Mouse (Mus musculus) gastrocnemius, postnatal 14 days (tissue): ENCODE results near the gene Stox1. TPM values are rescaled to one million over a fixed set of nuclear protein-coding genes. Genes with fewer than 3 reads are reported as not detected.
A peak's percentile ranks its signal among the peaks of the same experiment; 100 is the strongest.
"Not testable (repeated sequence)": the region's sequence is repeated elsewhere in the genome, so short reads cannot be mapped to it uniquely, and the experiment has no call there.

Experiments used
- DNase-seq: peaks from one replicate; pipeline ENCODE4 v3.0.0; 2021; ENCODE audit warnings: mixed read lengths
- intact Hi-C: fragments of 180-260 bp; cut with DNase I; formaldehyde crosslinking; loops from one replicate; pipeline ENCODE4 v1.15.1; 2025; ENCODE audit warnings: low total_unique reads
- long read RNA-seq, 2 experiments: library from polyadenylated mRNA; stranded (forward); transcript quantifications; one replicate each; pipeline ENCODE4 v2.0.0; 2021
- total RNA-seq, 2 experiments: library from RNA; stranded (reverse); gene quantifications; 2 replicates each; pipeline ENCODE4 v1.2.3; 2021

Stox1 gene
- total RNA-seq, result under 1 TPM; 0.49 to 0.82 TPM
- long read RNA-seq, experiment 1, partial matches to known transcripts, result 1 of 1 reads
- long read RNA-seq, experiment 1, other reads (novel, unspliced or antisense), result 0 of 1 reads
- long read RNA-seq, experiment 2, result 0 reads

- intact Hi-C loops, result no loop called here
- DNase-seq, result peak; percentile 34
Measured at GRCm38 (mm10) chr10:62725771-62726687, at the start of gene Stox1. Stox1 (minus strand) TSS chr10:62726128.

- DNase-seq, result no peak
- intact Hi-C loops, result no loop called here
Measured at GRCm38 (mm10) chr10:62750781-62751180, 24.9 kb upstream of the Stox1 start.

GRCm38 (mm10) chr10:62739961-62740737, 14.2 kb upstream of the Stox1 start:
- DNase-seq, result no peak

GRCm38 (mm10) chr10:62736965-62737688, 11.2 kb upstream of the Stox1 start:
- no peak for DNase-seq
- intact Hi-C loops, result no loop called here

More at GRCm38 (mm10) chr10:62739961-62740737, 14.2 kb upstream of the Stox1 start:
- intact Hi-C loops, result loop anchor here (5.0 to 10.0 kb wide), 2 partner anchors 37 to 115 kb away; no protein-coding TSS in a partner anchor

GRCm38 (mm10) chr10:62730826-62731225, 4.9 kb upstream of the Stox1 start:
- DNase-seq, result no peak
- intact Hi-C loops, result no loop called here

- intact Hi-C loops, result no loop called here
- DNase-seq, result no peak
Measured at GRCm38 (mm10) chr10:62724936-62725335, 992 bp downstream of the Stox1 start.

- intact Hi-C loops, result no loop called here
Measured at GRCm38 (mm10) chr10:62722701-62723100, 3.2 kb downstream of the Stox1 start.

GRCm38 (mm10) chr10:62720574-62720973, 5.4 kb downstream of the Stox1 start:
- DNase-seq, intact Hi-C loops: not testable (repeated sequence)

More at GRCm38 (mm10) chr10:62722701-62723100, 3.2 kb downstream of the Stox1 start:
- no peak for DNase-seq

- DNase-seq, result no peak
- intact Hi-C loops, result no loop called here
Measured at GRCm38 (mm10) chr10:62713457-62713856, 12.5 kb downstream of the Stox1 start.

GRCm38 (mm10) chr10:62703579-62703978, 22.3 kb downstream of the Stox1 start:
- intact Hi-C loops, result no loop called here
- no peak for DNase-seq

- intact Hi-C loops, result no loop called here
- no peak for DNase-seq
Measured at GRCm38 (mm10) chr10:62702436-62702835, 23.5 kb downstream of the Stox1 start.

GRCm38 (mm10) chr10:62692771-62693170, 33.2 kb downstream of the Stox1 start:
- intact Hi-C loops, result no loop called here
- DNase-seq, result no peak

- DNase-seq, result no peak
- intact Hi-C loops, result no loop called here
Measured at GRCm38 (mm10) chr10:62692244-62692643, 33.7 kb downstream of the Stox1 start.

GRCm38 (mm10) chr10:62687032-62687674, 38.8 kb downstream of the Stox1 start:
- DNase-seq, result no peak
- intact Hi-C loops, result no loop called here

- DNase-seq, result no peak
- intact Hi-C loops, result no loop called here
Measured at GRCm38 (mm10) chr10:62683043-62683442, 42.9 kb downstream of the Stox1 start.

GRCm38 (mm10) chr10:62679833-62680232, 46.1 kb downstream of the Stox1 start:
- no peak for DNase-seq
- intact Hi-C loops, result no loop called here

GRCm38 (mm10) chr10:62677329-62677728, 48.6 kb downstream of the Stox1 start:
- intact Hi-C loops, result no loop called here
- DNase-seq, result no peak

GRCm38 (mm10) chr10:62676196-62676595, 49.7 kb downstream of the Stox1 start:
- DNase-seq, result no peak
- intact Hi-C loops, result no loop called here

GRCm38 (mm10) chr10:62672359-62672758, 53.6 kb downstream of the Stox1 start:
- intact Hi-C loops, result no loop called here
- DNase-seq, result no peak
